Mouse (Mus musculus) MEL-GATA-1-ER (cell line): ENCODE data around the gene Trim8.

Source experiments
- DNase-seq: peaks from one replicate; pipeline ENCODE4 v3.0.0-alpha.2; 2012; ENCODE audit warnings: low read depth; ENCODE audit errors: extremely low read depth

Gene Trim8

GRCm38 (mm10) chr19:46523480-46524151, 22.1 kb downstream of the Trim8 start:
- DNase-seq, result no peak

DNA sequence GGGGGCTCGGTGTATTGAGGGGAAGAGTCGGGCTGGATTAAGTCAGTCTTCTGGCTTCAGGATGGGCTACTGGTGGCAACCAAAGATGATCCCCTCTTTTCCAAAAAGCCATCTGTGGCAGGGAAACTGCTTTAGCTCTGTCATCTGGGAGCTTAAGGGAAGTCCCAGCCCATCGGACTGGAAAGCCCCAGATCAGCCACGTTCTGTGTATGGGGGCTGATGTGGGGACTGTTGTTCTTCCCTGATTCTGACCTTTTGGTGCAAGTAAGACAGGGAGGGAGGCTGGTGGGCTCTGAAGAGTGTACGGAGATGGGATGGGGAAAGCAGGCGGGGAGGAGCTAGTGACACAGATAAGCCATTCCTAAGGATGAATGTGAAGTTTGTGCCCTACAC, 22.6 kb downstream of the Trim8 start:
- no peak for DNase-seq

GRCm38 (mm10) chr19:46524601-46525321, 23.3 kb downstream of the Trim8 start:
- no peak for DNase-seq

- no peak for DNase-seq
Observed at GRCm38 (mm10) chr19:46525691-46526631, 24.5 kb downstream of the Trim8 start.

DNA sequence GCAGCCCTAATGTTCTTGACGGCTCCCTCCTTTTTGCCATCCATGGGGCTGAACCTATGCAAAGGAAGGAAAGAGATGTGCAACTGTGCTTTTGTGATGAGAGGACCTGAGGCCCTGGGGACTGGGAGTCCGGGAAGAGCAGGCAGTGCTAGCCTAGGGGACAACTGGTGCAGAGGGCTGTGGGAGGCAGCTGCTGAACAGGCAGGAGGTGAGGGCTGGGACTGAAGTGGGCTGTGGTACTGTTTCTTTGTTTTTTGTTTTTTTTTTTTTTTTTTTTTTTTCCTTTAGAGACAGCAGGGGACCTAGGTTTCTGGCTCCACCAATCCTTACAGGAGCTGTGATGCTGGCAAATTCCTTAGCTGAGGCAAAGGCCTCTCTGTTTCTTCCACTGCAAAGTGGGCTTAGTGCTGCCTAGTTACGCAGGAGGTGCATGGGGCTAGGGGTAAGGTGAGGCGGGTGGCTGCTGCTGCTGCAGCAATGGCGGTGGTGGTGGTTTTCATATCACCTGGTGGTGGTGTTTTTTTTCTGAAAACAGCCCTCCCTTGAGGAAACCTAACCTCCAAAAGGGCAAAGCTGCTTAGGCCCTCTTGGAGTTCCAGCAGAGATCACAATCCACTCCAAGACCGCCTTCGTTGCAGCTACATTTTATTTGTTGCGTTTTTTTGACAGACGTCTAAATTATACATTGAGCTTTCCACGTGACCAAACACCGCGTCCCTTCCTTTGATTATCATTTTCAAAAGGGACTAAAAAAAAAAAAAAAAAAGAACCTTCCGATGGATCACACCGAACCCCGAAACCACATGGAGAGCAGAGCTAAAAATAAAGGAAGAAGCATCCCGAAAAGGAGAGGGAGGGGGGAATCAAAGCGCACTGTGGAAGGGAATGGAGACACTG, 26.4 kb downstream of the Trim8 start:
- no peak for DNase-seq

GRCm38 (mm10) chr19:46528529-46529213, 27.2 kb downstream of the Trim8 start:
- no peak for DNase-seq

GRCm38 (mm10) chr19:46529601-46530448, 28.3 kb downstream of the Trim8 start:
- DNase-seq, result no peak

DNA sequence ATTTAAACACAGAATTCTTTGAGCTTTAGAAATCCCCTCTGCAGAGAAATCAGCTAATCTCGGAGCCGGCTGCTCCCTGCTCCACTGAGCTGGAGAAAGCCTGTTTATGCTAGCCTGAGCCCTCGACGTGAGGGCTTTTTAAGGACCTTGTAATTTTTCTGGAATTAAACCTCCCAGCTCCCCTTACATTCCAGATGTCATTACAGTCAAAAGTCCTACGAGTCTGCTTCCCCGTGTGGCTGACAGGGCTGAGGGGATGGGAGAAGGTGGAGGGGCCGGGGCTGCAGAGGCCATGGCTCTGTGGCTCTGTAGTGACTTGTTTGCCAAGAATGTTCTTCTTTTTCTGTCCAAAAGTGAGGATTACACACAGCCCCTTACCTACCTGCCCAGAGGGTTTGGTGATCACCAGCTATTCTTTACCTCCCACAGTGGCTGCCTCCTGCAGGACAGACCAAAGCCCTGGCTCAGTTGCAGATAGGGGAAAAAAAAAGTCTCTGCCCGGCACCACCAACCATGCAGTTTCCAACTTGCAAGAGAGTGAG, 29.0 kb downstream of the Trim8 start:
- no peak for DNase-seq

GRCm38 (mm10) chr19:46531071-46532030, 29.8 kb downstream of the Trim8 start:
- peak; percentile 49 for DNase-seq

- DNase-seq, result peak; percentile 86
Observed at GRCm38 (mm10) chr19:46532031-46532688, 30.7 kb downstream of the Trim8 start.

GRCm38 (mm10) chr19:46533066-46533465, 31.6 kb downstream of the Trim8 start:
- DNase-seq, result no peak

DNA sequence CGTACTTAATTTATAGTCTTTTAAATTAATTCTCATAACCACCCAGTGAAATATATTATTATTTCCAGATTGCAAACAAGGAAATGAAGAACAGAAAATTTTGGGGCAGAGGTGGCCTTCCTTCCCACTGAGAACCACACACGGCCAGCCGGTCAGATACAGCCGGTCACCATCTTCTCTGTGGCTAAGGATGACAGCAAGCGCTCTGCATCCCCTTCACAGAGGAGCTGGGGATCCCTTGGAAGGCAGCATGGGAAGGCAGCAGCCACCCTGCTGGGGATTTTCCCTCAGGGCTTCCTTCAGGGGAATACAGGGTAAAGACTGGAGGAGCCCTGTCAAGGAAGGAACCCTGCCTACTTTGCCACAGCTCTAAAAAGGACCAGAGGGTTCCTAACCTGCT, 32.0 kb downstream of the Trim8 start:
- no peak for DNase-seq

GRCm38 (mm10) chr19:46534542-46535098, 33.1 kb downstream of the Trim8 start:
- no peak for DNase-seq

GRCm38 (mm10) chr19:46537357-46537756, 35.9 kb downstream of the Trim8 start:
- DNase-seq, result no peak

DNA sequence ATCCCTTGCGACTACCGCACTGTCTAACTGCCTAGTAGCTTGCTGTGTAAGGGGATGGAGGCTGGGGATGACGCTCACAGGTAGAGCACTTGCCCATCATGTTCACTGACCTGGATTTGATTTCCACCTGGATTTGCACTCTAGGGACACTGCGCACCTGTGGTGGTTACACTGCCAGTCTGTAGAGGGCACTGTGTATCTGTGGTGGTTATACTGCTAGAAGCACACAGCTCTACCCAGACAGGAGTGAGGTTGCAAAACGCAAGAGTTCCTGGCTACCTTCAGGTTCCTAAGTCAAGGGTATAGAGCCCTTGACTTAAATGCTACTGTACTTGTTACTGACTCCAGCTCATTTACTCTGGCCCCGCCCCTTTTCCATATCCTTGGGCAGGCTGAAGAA, 36.7 kb downstream of the Trim8 start:
- no peak for DNase-seq

GRCm38 (mm10) chr19:46542750-46543149, 41.2 kb downstream of the Trim8 start:
- DNase-seq, result no peak

- DNase-seq, result no peak
Observed at GRCm38 (mm10) chr19:46547565-46547964, 46.1 kb downstream of the Trim8 start.
